Mouse (Mus musculus): Measurements from ENCODE around the gene Nos1ap. TPM values are rescaled to one million over a fixed set of nuclear protein-coding genes. Genes with fewer than 3 reads are reported as not detected.

Gene Nos1ap
- polyA plus RNA-seq, 1 experiment from 2014 or later: 28.3 TPM

GRCm38 (mm10) chr1:170557962-170558361, 31.7 kb downstream of the Nos1ap start:
- ATAC-seq (replicated peaks): no peak
- no peak overlapping the region for H3K9ac ChIP-seq
- no peaks in the 10 kb centered on the region for H3K4me1 ChIP-seq
- H3K4me2 ChIP-seq: no peak overlapping the region
- no peaks in the 10 kb centered on the region for H3K27me3 ChIP-seq (replicated peaks)
- WGBS: 96% methylated on average over 4 of the region's 4 CpGs
- H3K4me3 ChIP-seq: no peak overlapping the region
- no peaks in the 10 kb centered on the region for H3K36me3 ChIP-seq (replicated peaks)
- H3K9me3 ChIP-seq: no peaks in the 10 kb centered on the region
- no peak overlapping the region for H3K27ac ChIP-seq

DNA sequence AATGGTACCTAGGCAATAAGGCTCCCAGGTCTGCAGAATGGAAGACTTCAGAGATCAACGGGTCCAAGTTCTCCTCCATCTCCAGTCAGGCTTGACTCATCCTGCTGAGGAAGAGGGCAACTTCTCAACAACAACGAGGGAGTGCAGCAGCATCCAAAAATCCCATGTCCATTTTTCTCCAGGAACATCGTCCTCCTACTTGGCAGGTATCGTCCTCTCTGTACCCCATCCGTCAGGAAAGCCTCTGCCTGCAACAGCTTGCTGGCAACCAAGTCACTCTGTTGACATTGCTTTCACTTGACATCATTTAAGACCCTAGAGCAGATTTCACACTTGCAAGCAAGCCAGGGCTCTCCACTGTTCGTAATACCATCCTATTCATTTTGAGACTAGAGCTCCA, 33.0 kb downstream of the Nos1ap start:
- no peak overlapping the region for H3K27ac ChIP-seq
- H3K9ac ChIP-seq: no peak overlapping the region
- H3K9me3 ChIP-seq: no peaks in the 10 kb centered on the region
- ATAC-seq (replicated peaks): no peak
- WGBS: 94% methylated on average over 6 of the region's 6 CpGs
- H3K4me2 ChIP-seq: no peak overlapping the region
- H3K4me1 ChIP-seq: no peaks in the 10 kb centered on the region
- no peaks in the 10 kb centered on the region for H3K27me3 ChIP-seq (replicated peaks)
- no peaks in the 10 kb centered on the region for H3K36me3 ChIP-seq (replicated peaks)
- no peak overlapping the region for H3K4me3 ChIP-seq

- ATAC-seq (replicated peaks): no peak
- WGBS: 68% methylated on average over 3 of the region's 3 CpGs
Measured at GRCm38 (mm10) chr1:170554939-170555293, 34.7 kb downstream of the Nos1ap start.

DNA sequence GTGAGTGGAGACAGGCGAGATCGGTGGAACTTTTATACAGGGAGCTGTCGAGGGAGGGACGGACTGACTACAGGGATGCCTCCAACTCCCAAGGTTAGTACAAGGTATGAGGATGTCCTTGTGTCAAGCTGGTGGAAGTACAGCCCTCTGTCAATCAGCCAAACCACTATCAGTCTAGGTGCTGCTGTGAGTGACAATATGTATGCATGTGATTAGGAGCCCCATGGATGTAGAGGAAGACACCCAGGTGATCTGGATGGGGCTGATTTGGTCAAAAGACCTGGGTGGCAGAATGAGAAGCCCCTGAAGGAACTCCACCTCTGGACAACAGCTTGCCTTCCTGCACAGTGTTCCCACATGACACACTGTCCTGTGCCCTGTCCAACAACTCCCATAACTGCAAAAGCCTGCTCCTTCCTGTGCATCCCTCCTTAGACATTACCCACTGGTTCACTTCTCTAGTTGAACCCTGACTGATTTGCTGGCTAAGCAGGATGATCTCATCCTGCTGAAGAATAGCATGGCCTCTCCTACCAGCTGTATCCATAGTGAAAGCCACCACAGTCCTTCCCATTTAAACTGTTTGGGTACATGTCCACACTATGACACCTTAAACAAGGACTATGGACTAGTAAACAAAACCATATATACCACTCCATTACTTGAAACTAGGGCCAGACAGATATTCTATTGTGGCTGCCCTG, 35.3 kb downstream of the Nos1ap start:
- H3K4me2 ChIP-seq: no peak overlapping the region
- H3K4me3 ChIP-seq: no peak overlapping the region
- WGBS: 96% methylated on average over 4 of the region's 4 CpGs
- no peaks in the 10 kb centered on the region for H3K4me1 ChIP-seq
- H3K27ac ChIP-seq: no peak overlapping the region
- no peak for ATAC-seq (replicated peaks)
- no peaks in the 10 kb centered on the region for H3K9me3 ChIP-seq
- no peaks in the 10 kb centered on the region for H3K36me3 ChIP-seq (replicated peaks)
- no peak overlapping the region for H3K9ac ChIP-seq
- no peaks in the 10 kb centered on the region for H3K27me3 ChIP-seq (replicated peaks)

More at GRCm38 (mm10) chr1:170554939-170555293, 34.7 kb downstream of the Nos1ap start:
- Histone ChIP-seq H3K4me3 (no peak overlapping the region), H3K27me3 (replicated peaks) (no peaks in the 10 kb centered on the region), H3K4me1 (no peaks in the 10 kb centered on the region), H3K4me2 (no peak overlapping the region), H3K27ac (no peak overlapping the region), H3K9ac (no peak overlapping the region), H3K9me3 (no peaks in the 10 kb centered on the region), H3K36me3 (replicated peaks) (no peaks in the 10 kb centered on the region)

DNA sequence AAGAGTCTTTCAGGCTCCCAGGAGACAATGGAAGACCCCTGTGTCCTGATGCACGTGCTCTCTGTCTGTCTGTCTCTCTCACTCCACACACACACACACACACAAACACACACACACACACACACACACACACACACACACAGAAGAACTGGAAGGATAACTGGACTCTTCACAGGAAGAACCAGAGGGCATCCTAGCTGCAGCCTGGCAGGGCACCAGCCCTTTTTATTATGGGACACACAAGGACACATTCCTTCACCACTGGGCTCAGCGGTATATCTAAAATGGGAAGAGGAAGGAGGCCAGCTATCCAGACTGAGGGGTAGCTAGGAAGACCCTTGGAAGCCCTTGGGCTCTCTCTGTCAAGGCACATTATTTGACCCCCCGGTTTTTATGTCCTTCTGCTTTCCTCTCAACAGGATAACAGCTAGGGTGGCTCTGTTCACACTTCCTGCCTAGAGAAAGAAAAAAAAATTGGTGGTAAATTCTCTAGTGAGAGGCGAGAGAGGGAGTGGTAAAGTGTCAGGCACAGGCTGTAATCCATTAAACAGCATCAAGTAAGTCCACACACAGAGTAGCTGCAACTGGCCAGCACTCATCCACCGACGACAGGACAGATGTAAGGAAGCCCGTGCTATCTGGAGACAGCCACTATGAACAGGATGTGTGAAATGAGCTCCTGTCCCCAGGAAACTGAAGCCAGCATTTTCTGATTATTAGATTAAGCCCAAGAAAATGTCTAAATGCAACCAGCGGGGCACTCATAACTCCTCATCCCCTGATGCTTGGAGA, 38.8 kb downstream of the Nos1ap start:
- Histone ChIP-seq H3K4me1 (0 out of 2 replicates have a peak, but pooled peaks cover 6% of the 10 kb centered on the region), H3K27ac (no peak overlapping the region), H3K27me3 (replicated peaks) (no peaks in the 10 kb centered on the region), H3K9ac (no peak overlapping the region), H3K36me3 (replicated peaks) (no peaks in the 10 kb centered on the region), H3K4me2 (no peak overlapping the region), H3K9me3 (no peaks in the 10 kb centered on the region), H3K4me3 (no peak overlapping the region)
- no peak for ATAC-seq (replicated peaks)
- 63% methylated on average over 8 of the region's 8 CpGs for WGBS

GRCm38 (mm10) chr1:170549059-170549458, 40.6 kb downstream of the Nos1ap start:
- Histone ChIP-seq H3K4me3 (no peak overlapping the region), H3K9me3 (no peaks in the 10 kb centered on the region), H3K9ac (no peak overlapping the region), H3K27me3 (replicated peaks) (no peaks in the 10 kb centered on the region), H3K36me3 (replicated peaks) (no peaks in the 10 kb centered on the region), H3K27ac (no peak overlapping the region), H3K4me1 (0 out of 2 replicates have a peak, but pooled peaks cover 6% of the 10 kb centered on the region), H3K4me2 (no peak overlapping the region)
- ATAC-seq (replicated peaks): no peak; the same call in 1 of the 2 replicates
- 59% methylated on average over 9 of the region's 9 CpGs for WGBS

DNA sequence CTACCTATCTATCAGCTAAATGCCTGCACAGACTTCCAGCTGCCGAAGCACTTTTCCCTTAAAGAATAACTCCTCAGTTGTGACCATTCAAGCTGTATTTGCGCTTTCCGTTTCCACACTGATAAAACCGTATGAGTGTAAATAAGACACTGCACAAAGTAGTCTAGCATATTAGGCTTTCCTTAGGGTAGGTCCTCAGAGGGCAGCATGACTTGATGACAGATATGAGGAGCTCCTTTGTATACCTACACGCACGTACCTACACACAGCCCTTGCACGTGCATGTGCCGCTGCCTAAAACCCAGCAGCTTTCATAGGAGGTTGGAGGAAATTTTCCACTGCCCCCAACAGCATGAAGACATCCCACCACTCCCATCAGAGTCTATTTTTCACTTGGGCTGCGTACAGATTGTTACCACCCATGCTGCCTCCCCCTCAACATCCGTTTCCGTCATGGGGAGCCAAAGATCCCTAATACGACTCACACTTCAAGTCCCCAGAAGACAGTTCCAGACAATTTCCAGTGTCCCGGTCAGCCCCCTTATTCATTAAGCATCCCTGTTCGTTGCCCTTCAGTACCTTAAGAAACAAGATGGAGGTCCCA, 41.4 kb downstream of the Nos1ap start:
- Histone ChIP-seq H3K4me1 (0 out of 2 replicates have a peak, but pooled peaks cover 6% of the 10 kb centered on the region), H3K36me3 (replicated peaks) (no peaks in the 10 kb centered on the region), H3K4me3 (no peak overlapping the region), H3K27me3 (replicated peaks) (no peaks in the 10 kb centered on the region), H3K9ac (no peak overlapping the region), H3K4me2 (no peak overlapping the region), H3K9me3 (no peaks in the 10 kb centered on the region), H3K27ac (no peak overlapping the region)
- no peak for ATAC-seq (replicated peaks)
- WGBS: 92% methylated on average over 14 of the region's 14 CpGs

- Histone ChIP-seq H3K4me2 (no peak overlapping the region), H3K9me3 (no peaks in the 10 kb centered on the region), H3K36me3 (replicated peaks) (no peaks in the 10 kb centered on the region), H3K27ac (no peak overlapping the region), H3K4me3 (no peak overlapping the region), H3K27me3 (replicated peaks) (no peaks in the 10 kb centered on the region), H3K9ac (no peak overlapping the region), H3K4me1 (0 out of 2 replicates have a peak, but pooled peaks cover 6% of the 10 kb centered on the region)
- ATAC-seq (replicated peaks): no peak
- WGBS: 93% methylated on average over 4 of the region's 4 CpGs
Measured at GRCm38 (mm10) chr1:170546297-170546696, 43.4 kb downstream of the Nos1ap start.

- 92% methylated on average over 6 of the region's 6 CpGs for WGBS
- H3K4me2 ChIP-seq: no peak overlapping the region
- ATAC-seq (replicated peaks): no peak
- H3K9ac ChIP-seq: no peak overlapping the region
- H3K27ac ChIP-seq: no peak overlapping the region
- 0 out of 2 replicates have a peak, but pooled peaks cover 6% of the 10 kb centered on the region for H3K4me1 ChIP-seq
- H3K27me3 ChIP-seq (replicated peaks): no peaks in the 10 kb centered on the region
- no peaks in the 10 kb centered on the region for H3K36me3 ChIP-seq (replicated peaks)
- no peak overlapping the region for H3K4me3 ChIP-seq
- no peaks in the 10 kb centered on the region for H3K9me3 ChIP-seq
Measured at GRCm38 (mm10) chr1:170545286-170545685, 44.4 kb downstream of the Nos1ap start.

DNA sequence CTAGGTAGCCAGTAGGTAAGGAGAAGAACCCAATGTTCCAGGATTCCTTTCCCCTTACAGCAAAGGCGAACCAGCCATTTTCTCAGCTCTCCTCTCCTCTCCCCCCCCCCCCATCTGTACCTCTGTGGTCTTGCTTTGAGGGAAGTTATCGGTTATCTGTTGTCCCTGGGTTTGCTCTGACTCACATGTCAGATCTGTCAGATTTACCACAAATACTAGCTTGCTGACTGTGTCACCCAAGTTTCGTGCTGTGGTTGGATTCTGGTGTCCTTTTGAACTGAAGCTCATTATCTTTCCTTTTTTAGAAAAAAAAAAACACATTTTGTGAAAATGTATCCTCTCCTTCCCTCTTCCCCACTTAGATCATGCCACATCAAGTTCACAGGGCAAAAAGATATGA, 50.2 kb downstream of the Nos1ap start:
- Histone ChIP-seq H3K27ac (no peak overlapping the region), H3K9me3 (no peaks in the 10 kb centered on the region), H3K4me2 (no peak overlapping the region), H3K4me1 (no peaks in the 10 kb centered on the region), H3K27me3 (replicated peaks) (no peaks in the 10 kb centered on the region), H3K4me3 (no peak overlapping the region), H3K36me3 (replicated peaks) (no peaks in the 10 kb centered on the region), H3K9ac (no peak overlapping the region)
- ATAC-seq (replicated peaks): no peak
- WGBS: 79% methylated on average over 3 of the region's 3 CpGs

DNA sequence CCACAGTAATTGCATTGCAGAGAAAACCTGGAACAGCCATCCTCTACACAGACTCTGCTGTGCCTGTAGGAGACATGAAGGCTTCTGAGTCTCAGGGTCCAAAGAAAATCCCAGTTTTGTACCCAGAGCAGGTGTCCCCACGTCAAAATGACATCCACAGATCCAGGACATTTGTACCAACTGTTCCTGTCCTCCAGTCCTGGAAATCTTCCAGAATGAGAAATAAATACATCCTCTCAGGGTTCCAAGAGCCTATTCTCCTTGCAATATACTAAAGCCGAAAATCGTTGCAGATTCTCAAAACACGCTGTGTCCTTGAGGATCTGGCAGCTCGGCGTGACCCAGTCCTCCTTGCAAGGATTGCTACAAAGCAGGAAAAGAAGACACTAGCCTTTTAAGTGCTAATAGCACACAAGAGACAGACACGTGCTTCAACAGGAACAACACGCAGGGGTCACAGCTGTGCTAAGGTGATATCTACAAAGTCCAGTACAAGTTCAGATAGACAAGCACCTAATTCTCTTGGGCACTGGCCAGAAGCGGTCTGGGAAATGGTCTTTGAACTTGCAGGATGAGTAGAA, 51.1 kb downstream of the Nos1ap start:
- no peak overlapping the region for H3K4me3 ChIP-seq
- WGBS: 82% methylated on average over 9 of the region's 9 CpGs
- H3K9me3 ChIP-seq: no peaks in the 10 kb centered on the region
- no peaks in the 10 kb centered on the region for H3K27me3 ChIP-seq (replicated peaks)
- H3K9ac ChIP-seq: no peak overlapping the region
- ATAC-seq (replicated peaks): no peak
- no peaks in the 10 kb centered on the region for H3K4me1 ChIP-seq
- no peaks in the 10 kb centered on the region for H3K36me3 ChIP-seq (replicated peaks)
- H3K27ac ChIP-seq: peak overlapping the region; percentile 21; the same call in 1 of the 2 replicates
- no peak overlapping the region for H3K4me2 ChIP-seq

DNA sequence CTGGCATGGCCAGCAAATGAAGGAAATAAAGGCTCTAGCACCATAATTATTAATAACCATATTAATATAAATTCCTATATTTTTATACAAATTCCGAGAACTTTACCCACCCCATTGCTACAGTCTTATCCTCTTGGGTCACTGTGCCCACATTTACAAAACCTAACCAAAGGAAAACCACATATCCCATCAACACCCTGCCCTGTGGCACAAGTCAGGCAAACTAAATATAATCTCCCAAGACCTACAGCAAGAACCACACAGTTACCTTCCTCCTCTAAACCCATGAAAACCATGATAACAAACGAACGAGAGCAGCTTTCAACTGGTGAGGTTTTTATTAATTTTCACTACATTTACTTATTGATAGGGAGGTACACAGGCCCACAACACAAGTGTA, 53.3 kb downstream of the Nos1ap start:
- 94% methylated on average over 3 of the region's 3 CpGs for WGBS
- H3K4me3 ChIP-seq: no peak overlapping the region
- no peaks in the 10 kb centered on the region for H3K4me1 ChIP-seq
- no peaks in the 10 kb centered on the region for H3K9me3 ChIP-seq
- no peak for ATAC-seq (replicated peaks)
- H3K9ac ChIP-seq: no peak overlapping the region
- H3K27ac ChIP-seq: no peak overlapping the region
- H3K27me3 ChIP-seq (replicated peaks): no peaks in the 10 kb centered on the region
- H3K4me2 ChIP-seq: no peak overlapping the region
- H3K36me3 ChIP-seq (replicated peaks): no peaks in the 10 kb centered on the region

Data from midbrain, embryonic 15.5 days (tissue).